Mouse (Mus musculus) thymus, postnatal 14 days (tissue): ENCODE measurements around the gene Arf1.

Source experiments
- DNase-seq: peaks from one replicate; pipeline ENCODE4 v3.0.0; 2021

Gene Arf1

GRCm38 (mm10) chr11:59187706-59188105 lies 40.4 kb downstream of the Arf1 start:
- no peak for DNase-seq

- DNase-seq, result no peak
Measured at GRCm38 (mm10) chr11:59185490-59185889, 42.6 kb downstream of the Arf1 start.

GRCm38 (mm10) chr11:59183821-59184220 lies 44.2 kb downstream of the Arf1 start:
- DNase-seq, result peak; percentile 38

GRCm38 (mm10) chr11:59182864-59183331 lies 45.2 kb downstream of the Arf1 start, which contains the start of gene Gjc2:
TSS of gene Gjc2 (minus strand) at chr11:59183213.
- no peak for DNase-seq

- DNase-seq, result no peak
Measured at GRCm38 (mm10) chr11:59176921-59177320, 51.1 kb downstream of the Arf1 start.

GRCm38 (mm10) chr11:59176475-59176874 lies 51.6 kb downstream of the Arf1 start:
- no peak for DNase-seq

- DNase-seq, result no peak
Measured at GRCm38 (mm10) chr11:59174189-59174838, 53.8 kb downstream of the Arf1 start.

- no peak for DNase-seq
Measured at GRCm38 (mm10) chr11:59170549-59170948, 57.5 kb downstream of the Arf1 start.

- DNase-seq, result no peak
Measured at GRCm38 (mm10) chr11:59169807-59170206, 58.3 kb downstream of the Arf1 start.

- no peak for DNase-seq
Measured at GRCm38 (mm10) chr11:59165616-59166241, 62.3 kb downstream of the Arf1 start.

- no peak for DNase-seq
Measured at GRCm38 (mm10) chr11:59164384-59164783, 63.7 kb downstream of the Arf1 start.

- DNase-seq, result peak; percentile 97
Measured at GRCm38 (mm10) chr11:59163255-59164236, 64.5 kb downstream of the Arf1 start, which contains the start of gene Iba57. TSS of gene Iba57 (minus strand) at chr11:59163739.

- no peak for DNase-seq
Measured at GRCm38 (mm10) chr11:59162443-59163254, 65.4 kb downstream of the Arf1 start.
